Mouse (Mus musculus): Measurements from ENCODE around the gene Elf1. TPM values are rescaled to one million over a fixed set of nuclear protein-coding genes. Genes with fewer than 3 reads are reported as not detected.

Elf1 gene
- polyA plus RNA-seq, 1 experiment, result 5.9 TPM

DNA sequence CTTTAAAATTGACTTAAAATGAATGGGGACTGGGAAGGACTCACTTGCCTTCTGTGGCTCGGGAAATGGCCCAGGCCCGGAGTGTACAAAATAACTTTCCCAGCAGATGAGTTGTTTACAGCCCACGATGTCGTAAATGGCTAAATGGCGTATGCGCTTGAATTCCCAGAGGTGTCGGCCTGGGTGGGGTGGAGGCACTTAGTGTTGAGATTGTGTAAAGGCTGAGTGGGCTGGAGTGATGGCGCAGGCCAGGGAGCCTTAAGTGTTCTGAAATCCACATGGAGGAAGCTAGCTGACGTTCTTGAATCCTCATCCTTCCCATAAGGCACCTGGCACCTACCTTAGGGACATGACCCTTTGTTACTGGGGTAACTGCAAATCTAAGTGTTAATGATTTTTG lies 7.5 kb downstream of the Elf1 start:
- no peak for DNase-seq (ENCODE audit: extremely low spot score in 1 of 2, low spot score in 1 of 2)

GRCm38 (mm10) chr14:79489150-79489549 lies 8.2 kb downstream of the Elf1 start:
- DNase-seq (ENCODE audit: extremely low spot score in 1 of 2, low spot score in 1 of 2), result no peak

- DNase-seq (ENCODE audit: extremely low spot score in 1 of 2, low spot score in 1 of 2), result no peak
These were observed 9.3 kb downstream of the Elf1 start for GRCm38 (mm10) chr14:79490246-79490645.

DNA sequence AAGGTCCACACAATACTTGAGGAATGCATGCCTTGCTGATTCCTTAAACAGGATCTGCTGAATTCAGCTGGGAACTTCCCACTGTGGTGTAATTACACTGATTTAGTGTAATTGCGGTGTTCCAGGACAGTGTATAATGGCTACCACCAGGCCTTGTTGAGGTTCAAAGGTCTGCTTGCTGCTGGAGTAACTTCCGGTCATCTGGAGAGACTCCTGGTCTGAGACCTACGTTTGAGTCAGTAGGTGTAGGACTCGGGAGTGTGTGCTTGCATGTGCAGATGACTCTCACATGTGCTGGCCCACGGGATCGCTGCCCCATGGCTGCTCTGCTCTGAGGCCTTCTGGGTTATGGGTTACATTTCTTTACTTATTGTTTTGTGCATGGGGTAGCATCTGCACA lies 13.4 kb downstream of the Elf1 start:
- no peak for DNase-seq (ENCODE audit: extremely low spot score in 1 of 2, low spot score in 1 of 2)

DNA sequence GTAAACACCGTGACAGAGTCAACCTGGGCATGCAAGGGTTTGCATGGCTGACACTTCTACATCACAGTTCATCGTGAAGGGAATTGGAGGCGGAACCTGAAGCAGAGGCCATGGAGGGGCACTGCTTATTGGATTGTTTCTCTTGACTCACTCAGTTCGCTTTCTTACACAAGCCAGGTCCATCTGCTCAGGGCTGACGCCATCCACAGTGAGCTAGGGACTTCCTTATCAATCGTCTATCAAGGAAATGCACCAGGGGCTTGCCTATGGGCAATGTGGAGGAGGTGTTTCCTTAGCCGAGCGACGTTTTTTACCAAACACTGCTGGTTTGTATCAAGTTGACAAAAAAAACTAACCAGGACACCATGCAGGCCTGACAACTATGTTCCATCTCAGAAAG lies 18.3 kb downstream of the Elf1 start:
- no peak for DNase-seq (ENCODE audit: extremely low spot score in 1 of 2, low spot score in 1 of 2)

GRCm38 (mm10) chr14:79500756-79501155 lies 19.8 kb downstream of the Elf1 start:
- no peak for DNase-seq (ENCODE audit: extremely low spot score in 1 of 2, low spot score in 1 of 2)

DNA sequence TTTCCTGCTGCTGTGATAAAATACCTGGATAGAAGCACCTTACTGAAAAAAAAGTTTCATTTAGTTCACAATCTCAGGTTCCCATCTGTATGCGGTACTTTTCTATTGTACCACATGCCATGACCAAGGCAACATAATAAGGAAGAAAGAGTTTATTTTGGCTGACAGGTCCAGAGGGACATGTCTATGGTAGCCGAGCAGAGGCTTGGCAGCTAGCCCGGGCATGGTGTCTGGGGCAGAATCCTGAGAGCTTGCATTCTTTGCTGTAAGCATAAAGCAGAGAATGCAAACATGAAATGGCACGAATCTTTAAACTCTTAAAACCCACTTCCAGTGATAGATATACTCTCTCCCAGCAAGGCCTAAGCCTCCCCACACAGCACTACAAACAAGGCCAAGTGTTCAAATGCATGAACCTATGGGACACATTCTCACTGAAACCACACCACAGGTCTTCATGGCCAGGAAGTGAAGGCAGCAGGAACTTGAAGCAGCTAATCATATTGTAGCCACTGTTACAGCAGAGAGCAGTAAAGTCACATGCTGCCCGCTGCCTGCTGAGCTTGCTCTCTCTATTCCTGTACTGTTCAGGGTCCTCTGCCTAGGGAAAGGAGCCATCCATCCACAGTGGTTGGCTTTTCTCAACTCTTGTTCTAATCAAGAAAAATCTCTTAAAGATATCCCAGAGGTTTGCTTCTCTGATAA lies 22.5 kb downstream of the Elf1 start:
- no peak for DNase-seq (ENCODE audit: extremely low spot score in 1 of 2, low spot score in 1 of 2)

- DNase-seq (ENCODE audit: extremely low spot score in 1 of 2, low spot score in 1 of 2), result no peak
These were observed 23.4 kb downstream of the Elf1 start for GRCm38 (mm10) chr14:79504246-79505006.

DNA sequence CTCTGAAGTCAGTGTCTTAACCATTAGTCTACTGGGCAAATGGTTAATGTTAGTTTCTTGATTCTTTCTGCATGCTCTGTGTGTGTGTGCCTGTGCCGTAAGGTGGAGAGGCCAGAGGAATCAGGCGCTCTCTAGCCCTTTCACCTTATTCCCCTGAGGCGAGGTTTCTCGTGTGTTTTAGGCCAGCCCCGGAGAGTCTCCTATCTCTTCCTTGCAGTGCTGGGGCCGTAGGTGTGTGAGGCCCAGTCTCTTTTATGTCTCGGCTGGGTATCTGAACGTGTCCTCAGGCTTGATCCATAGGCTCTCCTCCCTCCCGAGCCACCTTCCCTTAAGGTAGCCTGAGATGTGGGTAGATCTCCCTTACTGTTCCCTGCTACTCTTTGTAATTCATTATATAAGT lies 25.2 kb downstream of the Elf1 start:
- no peak for DNase-seq (ENCODE audit: extremely low spot score in 1 of 2, low spot score in 1 of 2)

GRCm38 (mm10) chr14:79507846-79508245 lies 26.9 kb downstream of the Elf1 start:
- no peak for DNase-seq (ENCODE audit: extremely low spot score in 1 of 2, low spot score in 1 of 2)

GRCm38 (mm10) chr14:79508662-79509305 lies 27.8 kb downstream of the Elf1 start:
- no peak for DNase-seq (ENCODE audit: extremely low spot score in 1 of 2, low spot score in 1 of 2)

- no peak for DNase-seq (ENCODE audit: extremely low spot score in 1 of 2, low spot score in 1 of 2)
These were observed 30.5 kb downstream of the Elf1 start for GRCm38 (mm10) chr14:79511521-79511920.

GRCm38 (mm10) chr14:79513951-79514350 lies 33.0 kb downstream of the Elf1 start:
- DNase-seq (ENCODE audit: extremely low spot score in 1 of 2, low spot score in 1 of 2), result no peak

DNA sequence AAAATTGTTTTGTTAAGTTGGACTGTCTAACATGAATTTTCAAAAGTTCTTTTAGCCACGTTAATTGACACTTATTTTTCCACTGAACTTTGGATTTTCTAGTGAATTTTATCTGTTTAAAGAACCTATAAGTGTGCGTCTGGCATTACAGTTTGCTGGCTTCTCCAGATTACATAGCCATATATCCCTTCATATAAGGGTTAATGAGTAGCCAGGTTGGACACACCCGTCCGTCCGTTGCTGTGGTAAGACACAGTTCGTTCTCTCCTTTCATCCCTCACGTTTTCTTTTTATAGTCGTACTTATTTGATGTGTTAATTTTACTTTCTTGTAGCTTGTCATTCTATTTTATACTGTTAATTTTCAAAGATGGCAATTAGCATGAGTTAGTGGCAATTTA lies 34.1 kb downstream of the Elf1 start:
- DNase-seq (ENCODE audit: extremely low spot score in 1 of 2, low spot score in 1 of 2), result no peak

DNA sequence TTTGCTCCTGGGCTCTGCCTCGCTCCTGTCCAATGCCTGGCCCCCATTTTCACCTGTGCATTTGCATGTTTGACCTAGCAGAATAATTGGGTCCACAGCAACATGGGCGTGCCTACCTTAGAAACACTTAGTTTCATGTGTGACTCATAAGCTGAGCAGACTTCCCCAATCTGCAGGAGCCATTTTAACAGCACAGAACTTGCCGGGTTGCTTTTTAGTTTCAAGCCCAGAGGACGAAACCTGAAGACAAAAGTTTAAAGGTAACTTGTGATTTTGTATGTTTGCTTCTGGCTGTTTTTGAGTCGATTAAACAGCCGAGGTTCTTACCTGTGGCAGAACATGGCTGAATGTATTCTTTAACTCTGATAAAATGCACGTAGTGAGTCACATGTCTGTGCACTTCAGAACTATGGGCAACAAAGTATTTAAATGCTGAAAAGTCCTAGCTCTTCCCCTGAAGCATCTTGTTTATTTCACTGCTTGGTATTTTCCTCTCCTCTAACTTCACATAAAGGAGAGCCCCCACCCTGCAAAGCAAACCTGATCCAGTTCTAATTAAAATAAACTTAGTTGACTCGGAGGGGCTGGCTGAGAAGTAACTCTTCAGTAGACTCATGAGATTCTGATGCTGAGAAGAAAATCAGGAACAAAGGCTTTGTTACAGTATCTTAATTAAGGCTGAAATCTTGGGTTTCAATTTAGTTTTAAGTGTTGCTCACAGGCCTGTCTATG lies 34.7 kb downstream of the Elf1 start:
- DNase-seq (ENCODE audit: extremely low spot score in 1 of 2, low spot score in 1 of 2), result peak in 1 of 2 experiments; percentile 8

DNA sequence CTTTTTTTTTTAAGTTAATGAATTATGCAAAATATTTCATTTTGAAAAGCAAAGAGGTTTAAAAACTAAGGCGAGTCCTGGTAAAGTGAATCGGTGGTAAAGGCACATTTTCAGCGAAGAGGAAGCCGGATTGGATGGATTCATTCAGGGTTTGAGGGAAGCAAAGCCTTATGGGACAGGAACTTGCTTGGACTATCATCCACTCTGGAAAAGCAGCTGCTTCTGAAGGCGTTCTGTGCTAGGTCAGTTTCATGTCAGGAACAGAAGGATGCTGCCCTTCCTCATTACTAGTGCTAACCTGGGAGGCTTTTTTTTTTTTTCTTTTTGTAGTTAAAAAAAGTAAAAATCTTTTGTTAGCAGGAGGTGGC lies 35.2 kb downstream of the Elf1 start:
- no peak for DNase-seq (ENCODE audit: extremely low spot score in 1 of 2, low spot score in 1 of 2)

GRCm38 (mm10) chr14:79516751-79517150 lies 35.8 kb downstream of the Elf1 start:
- DNase-seq (ENCODE audit: extremely low spot score in 1 of 2, low spot score in 1 of 2), result no peak

DNA sequence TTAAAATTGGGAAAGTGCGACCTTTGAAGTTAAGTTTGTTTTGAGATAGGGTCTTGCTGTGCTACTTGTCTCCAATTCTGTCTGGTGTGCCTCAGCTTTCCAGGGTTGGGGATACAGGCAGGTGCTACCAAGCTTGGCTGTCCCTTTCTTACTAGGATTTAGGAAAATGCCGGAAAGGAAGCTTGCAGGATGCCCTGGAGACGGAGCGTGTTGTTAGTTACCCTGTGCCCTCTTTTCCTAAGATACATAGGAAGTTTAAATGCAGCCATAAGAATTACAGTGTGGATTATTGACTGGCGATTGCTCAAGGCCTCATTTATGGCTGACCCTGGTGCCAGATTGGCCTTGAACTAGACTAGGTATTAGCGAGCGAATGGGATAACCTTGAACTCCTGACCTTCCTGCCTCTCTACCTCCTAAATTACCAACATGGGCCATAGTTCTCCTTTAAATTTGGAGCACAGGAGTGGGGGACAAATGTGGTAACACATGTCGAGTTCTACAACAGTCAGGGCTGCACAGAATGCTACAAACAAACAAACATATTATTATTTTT lies 36.3 kb downstream of the Elf1 start:
- DNase-seq (ENCODE audit: extremely low spot score in 1 of 2, low spot score in 1 of 2), result no peak

- DNase-seq (ENCODE audit: extremely low spot score in 1 of 2, low spot score in 1 of 2), result no peak
These were observed 37.1 kb downstream of the Elf1 start for GRCm38 (mm10) chr14:79518123-79518522.

DNA sequence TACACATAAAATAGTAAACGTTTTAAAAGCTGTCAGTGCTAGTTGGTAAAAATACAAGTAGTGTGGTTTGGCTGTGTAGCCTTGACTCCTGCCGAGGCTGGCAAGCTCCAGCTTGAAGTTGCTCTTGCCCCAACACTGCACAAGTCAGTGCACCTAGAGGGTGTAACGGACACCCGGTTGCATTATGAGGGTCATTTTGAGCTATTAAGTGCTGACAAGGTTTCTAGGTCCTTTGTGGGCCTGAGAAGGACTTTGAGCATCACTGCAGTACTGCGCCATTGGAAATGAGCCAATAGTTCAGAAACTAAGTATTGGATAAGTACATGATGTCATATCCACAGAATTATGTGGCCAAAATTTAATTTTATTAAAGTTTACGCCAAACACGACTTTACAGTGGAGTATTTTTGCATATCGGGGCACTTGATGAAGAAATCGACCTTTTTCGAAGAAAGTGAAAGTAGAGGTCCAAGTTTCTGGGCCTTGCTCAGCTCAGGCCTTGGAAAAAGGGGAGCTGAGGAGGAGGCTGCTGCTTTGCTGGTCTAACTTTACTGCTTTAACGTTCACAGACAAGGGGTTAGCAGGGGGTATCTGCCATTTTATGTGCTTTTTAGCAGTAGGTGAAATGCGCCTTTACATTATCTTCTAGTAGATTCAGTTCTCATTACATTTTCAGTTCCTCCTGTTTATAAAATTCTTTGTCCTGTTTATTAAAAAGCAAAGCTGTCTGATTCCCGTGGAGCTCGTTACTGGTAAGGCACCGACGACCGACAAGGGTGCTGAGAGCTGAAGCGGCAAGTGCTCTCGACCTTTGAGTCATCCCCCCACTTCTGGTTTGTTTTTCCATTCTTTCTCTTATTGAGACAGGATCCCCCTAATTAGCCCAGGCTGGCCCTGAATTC lies 38.0 kb downstream of the Elf1 start:
- DNase-seq (ENCODE audit: extremely low spot score in 1 of 2, low spot score in 1 of 2), result no peak

All from frontal cortex, adult 2 months (tissue).